Mouse (Mus musculus): Measurements from ENCODE around the gene Tmcc1. TPM values are rescaled to one million over a fixed set of nuclear protein-coding genes. Genes with fewer than 3 reads are reported as not detected.

Tmcc1 gene
- total and polyA plus RNA-seq, 3 experiments: 9.1 to 30.6 TPM; not detected in 1

DNA sequence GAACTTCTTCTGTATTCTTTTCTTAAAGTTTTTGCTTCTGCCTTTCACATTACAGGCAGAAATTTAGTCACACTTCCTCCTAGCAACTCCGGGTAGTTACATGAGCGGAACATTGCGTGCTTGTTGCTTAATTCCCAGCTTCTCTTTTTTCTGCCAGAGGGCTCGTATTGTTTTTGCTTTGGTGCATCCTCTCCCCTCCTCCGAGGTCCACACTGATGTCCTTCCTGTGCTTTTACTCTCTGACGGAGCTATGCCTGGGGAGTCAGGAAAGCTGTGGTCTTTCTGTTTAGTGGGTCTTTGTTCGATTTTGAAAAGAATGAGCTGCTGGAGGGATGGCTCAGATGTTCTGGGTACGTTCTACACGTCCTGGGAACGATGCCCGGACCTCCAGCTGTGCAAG lies 34.5 kb upstream of the Tmcc1 start:
- no peak for TF ChIP-seq KAT2A (conservative IDR thresholded peaks at IDR 0.05; ENCODE audit: low read depth, low read length)
- TF ChIP-seq GATA1 (IDR thresholded peaks at IDR 0.05; ENCODE audit: low read depth, low read length): no peak
- no peak for TF ChIP-seq JUND (IDR thresholded peaks at IDR 0.05; ENCODE audit: low read depth, low read length)
- no peak for TF ChIP-seq NELFE (IDR thresholded peaks at IDR 0.05; ENCODE audit: low read depth, low read length)
- TF ChIP-seq ZC3H11A (IDR thresholded peaks at IDR 0.05; ENCODE audit: low read depth, low read length): no peak
- no peak for TF ChIP-seq USF1 (IDR thresholded peaks at IDR 0.05; ENCODE audit: low read depth, low read length)
- TF ChIP-seq RCOR1 (IDR thresholded peaks at IDR 0.05; ENCODE audit: low read depth, low read length): no peak
- TF ChIP-seq E2F4 (IDR thresholded peaks at IDR 0.05; ENCODE audit: borderline replicate concordance, low read depth, low read length): no peak
- no peak for TF ChIP-seq RAD21 (IDR thresholded peaks at IDR 0.05; ENCODE audit: low read depth, low read length)
- TF ChIP-seq TBP (IDR thresholded peaks at IDR 0.05; ENCODE audit: low read depth, low read length): no peak
- no peak for TF ChIP-seq ELF1 (IDR thresholded peaks at IDR 0.05; ENCODE audit: low read depth, low read length)
- no peak for TF ChIP-seq NRF1 (IDR thresholded peaks at IDR 0.05; ENCODE audit: insufficient read depth, low read depth, low read length, poor library complexity, severe bottlenecking)
- no peak for TF ChIP-seq SIN3A (IDR thresholded peaks at IDR 0.05; ENCODE audit: low read length)
- no peak for TF ChIP-seq MAX (IDR thresholded peaks at IDR 0.05; ENCODE audit: low read length)
- no peak for TF ChIP-seq SMC3 (IDR thresholded peaks at IDR 0.05; ENCODE audit: low read depth, low read length)
- no peak for TF ChIP-seq HCFC1 (IDR thresholded peaks at IDR 0.05; ENCODE audit: low read depth, low read length)
- TF ChIP-seq ETS1 (IDR thresholded peaks at IDR 0.05; ENCODE audit: low read depth, low read length): no peak; the same call in 1 of the 2 replicates
- TF ChIP-seq MAFK (IDR thresholded peaks at IDR 0.05; ENCODE audit: borderline replicate concordance, low read depth, low read length): no peak
- TF ChIP-seq TAL1 (IDR thresholded peaks at IDR 0.05; ENCODE audit: low read length): no peak
- TF ChIP-seq ZMIZ1 (IDR thresholded peaks at IDR 0.05; ENCODE audit: low read depth, low read length): no peak
- no peak overlapping the region for H3K4me3 ChIP-seq (ENCODE audit: control insufficient read depth in 1 of 2, insufficient read depth in 1 of 2, low read depth in 2 of 2, low read length in 2 of 2)
- H3K36me3 ChIP-seq (ENCODE audit: control insufficient read depth in 1 of 2, insufficient read depth in 2 of 2, low read length in 2 of 2): peaks cover 3 to 5% of the 10 kb centered on the region in 2 experiments
- no peak overlapping the region for H3K27ac ChIP-seq (ENCODE audit: control insufficient read depth, low read depth, low read length)
- H3K27me3 ChIP-seq (ENCODE audit: control insufficient read depth in 1 of 2, insufficient read depth in 2 of 2, low read length in 2 of 2): no peaks in the 10 kb centered on the region
- H3K79me2 ChIP-seq (ENCODE audit: control insufficient read depth, insufficient read depth, low read length, poor library complexity): no peaks in the 10 kb centered on the region
- H3K9ac ChIP-seq (ENCODE audit: control insufficient read depth, low read depth, low read length, poor library complexity, severe bottlenecking): no peak overlapping the region
- H3K4me1 ChIP-seq (ENCODE audit: control insufficient read depth in 1 of 2, insufficient read depth in 2 of 2, low read length in 2 of 2): no peaks in the 10 kb centered on the region; a peak in 1 of 4 replicates
- no peak for DNase-seq (ENCODE audit: low read depth, low spot score)
- no peaks in the 10 kb centered on the region for H3K9me3 ChIP-seq (replicated peaks; ENCODE audit: insufficient read depth, low read length)

DNA sequence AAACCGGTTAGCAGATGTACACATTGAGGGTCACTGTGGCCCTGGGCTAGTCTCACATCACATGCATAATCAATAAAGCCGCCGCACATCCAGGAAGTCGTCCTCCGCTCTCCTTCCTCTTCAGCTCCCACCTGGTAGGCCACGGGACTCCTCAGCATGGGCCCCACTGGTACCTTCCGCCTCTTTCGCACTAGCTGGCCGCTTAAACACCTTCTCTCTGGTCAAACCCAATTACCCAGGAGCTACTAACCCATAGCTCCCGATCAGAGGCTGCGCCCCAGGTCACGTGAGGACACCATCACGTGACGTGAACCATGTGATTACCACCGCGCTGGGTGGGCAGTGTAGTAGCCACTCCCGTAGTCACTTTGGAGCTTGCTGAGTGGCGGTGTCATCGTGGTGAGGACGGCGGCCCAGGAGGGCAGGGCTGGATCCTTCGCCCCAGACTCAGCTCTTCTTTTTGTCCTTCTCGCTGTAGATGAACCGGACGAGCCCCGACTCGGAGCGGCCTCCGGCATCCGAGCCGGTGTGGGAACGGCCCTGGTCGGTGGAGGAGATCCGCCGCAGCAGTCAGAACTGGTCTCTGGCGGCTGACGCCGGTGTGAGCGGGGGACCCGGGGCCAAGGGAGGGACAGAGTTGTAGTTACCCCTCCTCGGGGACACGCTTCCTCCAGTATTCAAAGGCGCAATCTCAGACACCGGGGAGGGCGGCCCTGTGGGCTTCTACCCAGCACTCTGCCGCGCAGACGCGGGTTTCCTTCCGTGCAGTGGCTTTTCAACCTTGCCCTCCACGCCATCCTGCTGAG lies 14.6 kb upstream of the Tmcc1 start, which contains the start of gene Washc2:
Gene Washc2, plus strand, starts transcription at position 310 of the 806 bp plus-strand sequence.
- H3K79me2 ChIP-seq (ENCODE audit: control insufficient read depth, insufficient read depth, low read length, poor library complexity): peaks cover 4% of the 10 kb centered on the region; the same call in 1 of the 2 replicates
- H3K9me3 ChIP-seq (replicated peaks; ENCODE audit: insufficient read depth, low read length): no peaks in the 10 kb centered on the region
- no peaks in the 10 kb centered on the region for H3K4me1 ChIP-seq (ENCODE audit: control insufficient read depth in 1 of 2, insufficient read depth in 2 of 2, low read length in 2 of 2)
- peak within 1 kb of the TSS; percentile 86 for H3K9ac ChIP-seq (ENCODE audit: control insufficient read depth, low read depth, low read length, poor library complexity, severe bottlenecking)
- H3K27me3 ChIP-seq (ENCODE audit: control insufficient read depth in 1 of 2, insufficient read depth in 2 of 2, low read length in 2 of 2): no peaks in the 10 kb centered on the region
- H3K27ac ChIP-seq (ENCODE audit: control insufficient read depth, low read depth, low read length): peak within 1 kb of the TSS; percentile 54
- DNase-seq (ENCODE audit: low read depth, low spot score): peak; percentile 96
- H3K4me3 ChIP-seq (ENCODE audit: control insufficient read depth in 1 of 2, insufficient read depth in 1 of 2, low read depth in 2 of 2, low read length in 2 of 2): peak within 1 kb of the TSS; percentile 55 to 94
- H3K36me3 ChIP-seq (ENCODE audit: control insufficient read depth in 1 of 2, insufficient read depth in 2 of 2, low read length in 2 of 2): peaks cover 0 to 2% of the 10 kb centered on the region in 2 experiments; a peak in 2 of 4 replicates
- TF ChIP-seq TAL1 (IDR thresholded peaks at IDR 0.05; ENCODE audit: low read length) (no peak), RAD21 (IDR thresholded peaks at IDR 0.05; ENCODE audit: low read depth, low read length) (no peak), GABPA (IDR thresholded peaks at IDR 0.05; ENCODE audit: low read depth, low read length) (no peak), MYB (IDR thresholded peaks at IDR 0.05; ENCODE audit: low read depth, low read length) (no peak), NRF1 (IDR thresholded peaks at IDR 0.05; ENCODE audit: insufficient read depth, low read depth, low read length, poor library complexity, severe bottlenecking) (peak; percentile 71), E2F4 (IDR thresholded peaks at IDR 0.05; ENCODE audit: borderline replicate concordance, low read depth, low read length) (no peak), RCOR1 (IDR thresholded peaks at IDR 0.05; ENCODE audit: low read depth, low read length) (no peak), MAX (IDR thresholded peaks at IDR 0.05; ENCODE audit: low read length) (peak; percentile 99), MYC (IDR thresholded peaks at IDR 0.05; ENCODE audit: low read depth, low read length) (peak; percentile 75), ZC3H11A (IDR thresholded peaks at IDR 0.05; ENCODE audit: low read depth, low read length) (no peak), MAZ (IDR thresholded peaks at IDR 0.05; ENCODE audit: low read depth, low read length) (0 out of 2 replicates have a peak, but pooled peaks have one; percentile 55), SIN3A (IDR thresholded peaks at IDR 0.05; ENCODE audit: low read length) (peak; percentile 99), MAFK (IDR thresholded peaks at IDR 0.05; ENCODE audit: borderline replicate concordance, low read depth, low read length) (no peak), POLR2AphosphoS5 (IDR thresholded peaks at IDR 0.05; ENCODE audit: borderline replicate concordance, low read depth, low read length) (no peak), UBTF (IDR thresholded peaks at IDR 0.05; ENCODE audit: borderline replicate concordance, insufficient read depth, low read depth, low read length) (0 out of 2 replicates have a peak, but pooled peaks have one; percentile 67), TCF12 (IDR thresholded peaks at IDR 0.05; ENCODE audit: low read depth, low read length) (peak; percentile 69), GATA1 (IDR thresholded peaks at IDR 0.05; ENCODE audit: low read depth, low read length) (no peak), ZMIZ1 (IDR thresholded peaks at IDR 0.05; ENCODE audit: low read depth, low read length) (peak; percentile 78; the same call in 1 of the 2 replicates), NELFE (IDR thresholded peaks at IDR 0.05; ENCODE audit: low read depth, low read length) (peak; percentile 91), USF1 (IDR thresholded peaks at IDR 0.05; ENCODE audit: low read depth, low read length) (peak; percentile 99), ELF1 (IDR thresholded peaks at IDR 0.05; ENCODE audit: low read depth, low read length) (no peak)

Measured in MEL (cell line).